Comparison of ENCODE assay signal across 8 mouse cellular contexts in genomic region chr9:21227342-21227741, GRCm38 (mm10). TPM values are rescaled to one million over a fixed set of nuclear protein-coding genes. Genes with fewer than 3 reads are reported as not detected.
DNase-seq lines count a peak whose midpoint lies in the region; ATAC-seq lines count a peak whose summit lies in the region.

No protein-coding gene starts in this region.

- no peaks in the 10 kb centered on the region for H3K27me3 ChIP-seq in heart, embryonic 15.5 days
- H3K27me3 ChIP-seq in intestine, embryonic 14.5 days (replicated peaks; ENCODE audit: control insufficient read depth, insufficient read depth, low read length) = no peaks in the 10 kb centered on the region
- H3K27me3 ChIP-seq in neural tube, embryonic 12.5 days (replicated peaks) = no peaks in the 10 kb centered on the region

- peaks cover 32% of the 10 kb centered on the region for H3K36me3 ChIP-seq in heart, embryonic 15.5 days
- H3K36me3 ChIP-seq in intestine, embryonic 14.5 days (ENCODE audit: control insufficient read depth, insufficient read depth, low read length) = peaks cover 33% of the 10 kb centered on the region
- peaks cover 28% of the 10 kb centered on the region for H3K36me3 ChIP-seq in neural tube, embryonic 12.5 days

- peak overlapping the region; percentile 31; the same call in 1 of the 2 replicates for H3K27ac ChIP-seq in heart, embryonic 15.5 days
- peak overlapping the region; percentile 59 for H3K27ac ChIP-seq in intestine, embryonic 14.5 days (ENCODE audit: low read depth)
- H3K27ac ChIP-seq in neural tube, embryonic 12.5 days = no peak overlapping the region

- peak overlapping the region; percentile 46 for H3K4me3 ChIP-seq in heart, embryonic 15.5 days
- peak overlapping the region; percentile 20 for H3K4me3 ChIP-seq in intestine, embryonic 14.5 days (ENCODE audit: low read depth, low read length)
- H3K4me3 ChIP-seq in neural tube, embryonic 12.5 days = no peak overlapping the region

- H3K4me2 ChIP-seq in heart, embryonic 15.5 days = peak overlapping the region; percentile 73
- peak overlapping the region; percentile 58 for H3K4me2 ChIP-seq in intestine, embryonic 14.5 days (ENCODE audit: low read length)
- H3K4me2 ChIP-seq in neural tube, embryonic 12.5 days (replicated peaks) = peak overlapping the region; percentile 47

- peak overlapping the region; percentile 56 for H3K9ac ChIP-seq in heart, embryonic 15.5 days
- H3K9ac ChIP-seq in intestine, embryonic 14.5 days (ENCODE audit: low read length) = peak overlapping the region; percentile 40
- H3K9ac ChIP-seq in neural tube, embryonic 12.5 days = 0 out of 2 replicates have a peak overlapping the region, but pooled peaks have one; percentile 33

- peak; percentile 51 for ATAC-seq in heart, embryonic 15.5 days (replicated peaks; ENCODE audit: insufficient number of reproducible peaks, insufficient read depth, low FRiP score, low read depth)
- ATAC-seq in intestine, embryonic 14.5 days (replicated peaks; ENCODE audit: low FRiP score, low TSS enrichment, low read depth) = peak; percentile 25; the same call in 1 of the 2 replicates
- no peak for ATAC-seq in neural tube, embryonic 12.5 days (ENCODE audit: low FRiP score, low read depth)

- peaks cover 24% of the 10 kb centered on the region for H3K4me1 ChIP-seq in heart, embryonic 15.5 days (replicated peaks)
- peaks cover 10% of the 10 kb centered on the region for H3K4me1 ChIP-seq in intestine, embryonic 14.5 days (replicated peaks; ENCODE audit: control insufficient read depth, insufficient read depth, low read length)
- H3K4me1 ChIP-seq in neural tube, embryonic 12.5 days = peaks cover 18% of the 10 kb centered on the region; the same call in 1 of the 2 replicates

- DNase-seq in heart, adult 18-20 months = no peak
- peak; percentile 60 for DNase-seq in embryo, embryonic 10.5 days (ENCODE audit: low spot score)
- DNase-seq in intestine, embryonic 14.5 days (ENCODE audit: low spot score) = peak; percentile 76
- DNase-seq in right cerebral cortex, postnatal 14 days = no peak
- no peak for DNase-seq in adrenal gland, adult 18-20 months (ENCODE audit: low spot score in 2 of 2)
- no peak for DNase-seq in lung, adult 18-20 months

- 8% methylated on average over 16 of the region's 16 CpGs for whole genome bisulfite sequencing in heart, embryonic 15.5 days
- 9% methylated on average over 16 of the region's 16 CpGs for WGBS in intestine, embryonic 14.5 days
- WGBS in neural tube, embryonic 12.5 days = 16% methylated on average over 16 of the region's 16 CpGs

- H3K9me3 ChIP-seq in heart, embryonic 15.5 days (replicated peaks) = no peaks in the 10 kb centered on the region
- no peaks in the 10 kb centered on the region; the same call in 1 of the 2 replicates for H3K9me3 ChIP-seq in intestine, embryonic 14.5 days (ENCODE audit: control insufficient read depth, low read length)
- H3K9me3 ChIP-seq in neural tube, embryonic 12.5 days = no peaks in the 10 kb centered on the region

RNA-seq across cellular contexts. Expression of gene Keap1, which starts 11.8 kb away (rescaled TPM):
- polyA plus RNA-seq in heart, embryonic 15.5 days (2015; fragmentation: Nextera tagmentation; extraction: Ambion mirVana) = 43.4 and 56.9 TPM in 2 replicates
- total RNA-seq in heart, adult 18-20 months (2021) = 10 to 100 TPM; 43.1 to 44.5 TPM
- polyA plus RNA-seq in intestine, embryonic 14.5 days (2014; fragmentation: Nextera tagmentation; extraction: Ambion mirVana) = 41.0 and 43.0 TPM in 2 replicates
- 53.9 and 55.1 TPM in 2 replicates for polyA plus RNA-seq in neural tube, embryonic 12.5 days (2016; fragmentation: Nextera tagmentation; extraction: Ambion mirVana)
- 10 to 100 TPM; 44.9 to 51.2 TPM for total RNA-seq in adrenal gland, adult 18-20 months (2021)

RNA-seq across cellular contexts. Expression of gene S1pr5, which starts 20.9 kb away (rescaled TPM):
- 0.05 and 0.11 TPM in 2 replicates for polyA plus RNA-seq in heart, embryonic 15.5 days (2015; fragmentation: Nextera tagmentation; extraction: Ambion mirVana)
- total RNA-seq in heart, adult 18-20 months (2021) = 1 to 10 TPM in 1 of 2 experiments, under 1 TPM in 1; 0.89 to 1.5 TPM
- 0.07 and 0.13 TPM in 2 replicates for polyA plus RNA-seq in intestine, embryonic 14.5 days (2014; fragmentation: Nextera tagmentation; extraction: Ambion mirVana)
- 1.5 and 2.0 TPM in 2 replicates for polyA plus RNA-seq in neural tube, embryonic 12.5 days (2016; fragmentation: Nextera tagmentation; extraction: Ambion mirVana)
- total RNA-seq in adrenal gland, adult 18-20 months (2021) = 1 to 10 TPM in 1 of 2 experiments, under 1 TPM in 1; 0.50 to 1.0 TPM

RNA-seq across cellular contexts. Expression of gene Atg4d, which starts 37.8 kb away (rescaled TPM):
- polyA plus RNA-seq in heart, embryonic 15.5 days (2015; fragmentation: Nextera tagmentation; extraction: Ambion mirVana) = 48.5 and 50.9 TPM in 2 replicates
- total RNA-seq in heart, adult 18-20 months (2021) = 100 to 1,000 TPM in 1 of 2 experiments, 10 to 100 TPM in 1; 82.0 to 101 TPM
- polyA plus RNA-seq in intestine, embryonic 14.5 days (2014; fragmentation: Nextera tagmentation; extraction: Ambion mirVana) = 42.6 and 45.4 TPM in 2 replicates
- polyA plus RNA-seq in neural tube, embryonic 12.5 days (2016; fragmentation: Nextera tagmentation; extraction: Ambion mirVana) = 57.4 and 57.6 TPM in 2 replicates
- total RNA-seq in adrenal gland, adult 18-20 months (2021) = 10 to 100 TPM; 39.9 to 52.6 TPM

Comparison
In these comparisons a context has a peak if more than half of its experiments do, and no peak if none do; other contexts are left out.
1. DNase-seq: peak in embryo, embryonic 10.5 days (single experiment) and intestine, embryonic 14.5 days (single experiment); none in heart, adult 18-20 months (0 of 2), right cerebral cortex, postnatal 14 days (single experiment), adrenal gland, adult 18-20 months (0 of 2) and lung, adult 18-20 months (0 of 2).
2. Peak in every context shown above with its lines, with median percentiles within 50 percentile points of each other: H3K4me2 ChIP-seq and H3K9ac ChIP-seq.